Mouse (Mus musculus) kidney, adult 11 months (tissue): ENCODE results near the gene Chic1.

Source experiments
- DNase-seq: peaks from one replicate; pipeline ENCODE4 v3.0.0; 2022

Gene Chic1

DNA sequence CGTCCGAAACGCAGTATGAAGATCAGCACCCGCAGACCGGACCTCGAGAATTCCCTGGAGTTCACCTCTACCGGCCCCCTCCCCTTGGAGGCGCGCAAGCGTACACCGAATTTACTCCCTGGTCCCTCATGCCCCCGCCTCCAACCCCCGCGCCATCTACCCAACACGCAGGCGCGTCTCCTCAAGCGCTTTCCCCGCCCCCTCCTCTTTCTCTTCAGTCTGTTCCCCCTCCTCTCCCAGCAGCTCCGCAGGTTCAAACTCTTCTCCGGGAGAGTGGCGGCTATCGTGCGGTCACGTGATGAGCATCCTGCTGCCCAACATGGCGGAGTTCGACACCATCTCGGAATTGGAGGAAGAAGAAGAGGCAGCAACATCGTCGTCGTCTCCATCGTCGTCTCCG lies at the start of gene Chic1:
TSS of gene Chic1 (plus strand) at position 190 of the 400 bp plus-strand sequence.
- peak; percentile 67 for DNase-seq

DNA sequence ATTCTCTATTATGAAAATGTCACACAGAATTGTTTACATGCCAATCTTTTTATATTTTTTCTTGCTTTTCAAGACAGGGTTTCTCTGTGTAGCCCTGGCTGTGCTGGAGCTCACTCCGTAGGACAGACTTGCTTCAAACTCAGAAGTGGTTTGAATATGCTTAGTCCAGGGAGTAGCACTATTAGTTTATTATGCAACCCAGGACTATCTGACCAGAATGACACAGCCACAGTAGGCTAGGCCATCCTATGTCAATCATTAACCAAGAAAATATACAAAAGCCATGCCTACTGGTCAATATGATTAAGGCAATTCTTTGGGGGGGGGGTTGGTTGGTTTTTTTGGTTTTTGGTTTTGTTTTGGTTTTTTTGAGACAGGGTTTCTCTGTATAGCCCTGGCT lies 48.0 kb upstream of the Chic1 start:
- DNase-seq, result no peak

DNA sequence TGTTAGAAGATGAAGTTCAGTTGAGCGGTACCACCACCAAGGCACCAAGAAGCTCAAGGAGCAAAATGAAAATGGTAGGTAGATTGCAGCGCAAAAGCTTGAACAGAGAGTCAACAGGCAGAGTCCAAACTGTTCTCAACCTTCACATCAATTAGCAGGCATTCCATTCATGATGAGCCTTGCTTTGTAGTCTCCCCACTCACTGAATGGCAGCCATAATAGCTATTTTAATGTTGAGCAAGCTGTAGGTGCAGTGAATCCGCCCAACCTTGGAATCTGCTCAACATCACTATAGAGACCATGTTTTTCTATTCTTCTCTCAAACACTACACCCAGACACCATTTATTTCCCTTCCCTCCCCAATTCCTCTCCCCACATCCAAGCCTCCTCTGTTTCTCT lies 44.6 kb upstream of the Chic1 start:
- no peak for DNase-seq

- DNase-seq, result peak; percentile 43
Measured at GRCm38 (mm10) chrX:103314146-103314545, 42.1 kb upstream of the Chic1 start.

- no peak for DNase-seq
Measured at GRCm38 (mm10) chrX:103321146-103321545, 35.1 kb upstream of the Chic1 start, which contains the start of gene Cdx4. Cdx4 (plus strand) TSS chrX:103321398.

DNA sequence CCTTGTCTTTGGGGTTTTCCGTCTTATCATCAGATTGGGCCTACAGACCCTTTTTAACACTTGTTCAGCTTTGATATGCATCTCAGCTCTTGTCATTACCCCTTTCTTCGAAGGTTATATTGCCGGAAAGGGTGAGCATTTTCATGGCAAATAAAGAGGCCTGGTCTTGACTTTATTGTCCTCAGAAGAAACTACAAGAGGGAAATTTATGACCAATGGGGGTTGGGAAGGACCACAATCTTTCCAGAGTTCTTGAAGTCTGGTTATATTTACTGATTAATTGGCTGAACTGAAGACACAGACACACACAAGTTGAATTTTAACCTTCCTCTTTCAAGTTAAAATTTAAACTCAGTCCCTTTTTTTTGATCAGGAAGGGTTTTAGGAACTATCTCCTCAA lies 30.4 kb upstream of the Chic1 start:
- DNase-seq, result no peak

DNA sequence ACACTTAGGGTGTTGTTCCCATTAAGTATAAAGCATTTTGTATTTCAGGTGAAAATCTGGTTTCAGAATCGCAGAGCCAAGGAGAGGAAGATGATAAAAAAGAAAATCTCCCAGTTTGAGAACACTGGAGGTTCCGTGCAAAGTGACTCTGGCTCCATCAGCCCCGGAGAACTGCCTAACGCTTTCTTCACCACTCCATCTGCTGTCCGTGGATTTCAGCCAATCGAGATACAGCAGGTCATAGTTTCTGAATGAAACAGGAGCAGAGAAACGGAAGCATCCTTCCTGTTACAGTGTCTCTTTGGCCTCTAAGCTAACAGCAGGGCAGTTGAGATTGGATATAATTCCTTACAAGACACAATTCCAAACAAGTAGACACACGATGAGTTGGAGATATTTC lies 26.9 kb upstream of the Chic1 start:
- DNase-seq, result no peak

DNA sequence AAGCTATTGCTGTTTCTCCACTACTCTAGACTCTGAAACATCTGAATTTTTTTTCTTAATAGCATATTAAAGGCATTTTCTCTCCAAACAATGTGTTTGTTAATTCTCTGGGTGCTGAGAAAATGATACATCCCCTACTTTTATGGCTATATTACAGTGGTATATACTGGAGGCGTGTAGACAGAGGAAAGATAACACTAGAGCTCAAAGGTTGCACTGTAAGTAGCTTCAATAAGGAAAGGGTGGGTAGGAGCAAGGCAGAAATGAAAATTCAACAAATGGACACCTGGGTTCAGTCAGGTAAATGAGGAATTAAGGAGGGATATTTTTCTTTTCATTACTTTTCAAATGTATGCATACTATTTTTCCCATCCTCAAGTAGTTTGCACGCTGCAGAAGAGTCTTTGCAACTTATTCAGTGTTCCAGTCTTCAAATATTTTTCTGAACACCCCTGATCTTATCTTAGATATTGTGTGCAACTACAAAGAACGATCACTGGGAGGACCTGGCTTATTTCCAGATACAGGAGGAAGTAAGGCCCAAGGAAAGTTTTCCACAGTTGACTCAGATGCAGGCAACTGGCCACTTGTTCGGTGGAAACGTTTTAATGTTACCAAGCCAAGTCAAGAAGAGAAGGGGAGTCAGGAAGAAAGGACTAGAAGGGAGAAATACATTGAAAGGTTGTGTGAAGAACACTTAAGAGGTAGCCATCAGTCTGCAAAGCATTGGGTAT lies 25.0 kb upstream of the Chic1 start:
- DNase-seq, result no peak

DNA sequence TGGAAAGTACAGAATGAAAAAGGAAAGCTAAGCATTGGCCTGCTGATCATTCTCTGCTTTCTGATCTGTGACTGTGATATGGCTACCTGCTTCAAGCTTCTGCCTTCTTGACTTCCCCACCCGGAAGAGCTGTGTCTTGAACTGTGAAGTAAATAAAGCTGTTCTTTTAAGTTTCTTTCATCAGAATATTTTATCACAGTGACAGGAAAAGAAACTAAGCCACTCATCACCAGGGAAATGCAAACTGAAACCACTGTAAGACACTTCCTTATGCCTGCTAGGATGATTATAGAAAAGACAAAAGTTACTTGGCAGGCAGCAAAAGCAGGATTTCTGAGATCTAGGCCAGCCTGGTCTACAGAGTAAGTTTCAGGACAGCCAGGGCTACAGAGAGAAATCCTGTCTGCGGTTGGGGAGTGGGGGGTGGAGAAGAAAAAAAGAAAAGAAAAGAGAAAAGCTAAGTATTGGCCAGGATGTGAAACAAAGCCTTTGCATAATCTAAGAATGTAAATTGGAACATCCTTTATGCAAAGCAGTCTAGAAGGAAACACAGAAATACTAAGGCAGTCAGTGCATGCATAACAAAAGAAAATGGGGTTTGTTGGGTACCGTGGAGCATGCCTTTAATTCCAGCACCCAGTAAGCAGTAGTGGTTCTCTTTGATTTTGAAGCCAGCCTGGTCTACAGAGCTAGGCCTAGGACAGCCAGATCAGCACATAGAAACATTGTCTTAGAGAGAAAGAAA lies 14.7 kb upstream of the Chic1 start:
- DNase-seq, result no peak

- DNase-seq, result no peak
Measured at GRCm38 (mm10) chrX:103355784-103356183, 492 bp upstream of the Chic1 start.

- no peak for DNase-seq
Measured at GRCm38 (mm10) chrX:103356761-103357236, 523 bp downstream of the Chic1 start.

DNA sequence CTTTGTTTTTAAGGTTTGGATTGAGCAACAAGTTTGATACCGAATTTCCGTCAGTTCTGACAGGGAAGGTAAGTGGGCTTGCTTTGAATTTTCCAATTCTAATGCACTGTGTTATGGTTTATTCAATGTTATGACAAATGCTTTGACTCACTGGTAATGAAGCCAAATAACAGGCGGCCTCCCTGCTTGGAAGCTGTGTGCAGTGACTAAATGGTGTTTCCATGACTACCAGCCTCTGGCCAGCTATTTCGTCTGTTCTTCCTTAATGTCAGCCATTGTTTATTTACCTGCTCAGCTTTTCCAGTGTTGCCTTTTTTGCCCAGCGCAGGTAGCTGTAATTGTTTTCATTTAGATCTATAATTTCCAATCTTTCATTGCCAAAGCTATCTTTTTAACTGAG lies 9.9 kb downstream of the Chic1 start:
- no peak for DNase-seq

DNA sequence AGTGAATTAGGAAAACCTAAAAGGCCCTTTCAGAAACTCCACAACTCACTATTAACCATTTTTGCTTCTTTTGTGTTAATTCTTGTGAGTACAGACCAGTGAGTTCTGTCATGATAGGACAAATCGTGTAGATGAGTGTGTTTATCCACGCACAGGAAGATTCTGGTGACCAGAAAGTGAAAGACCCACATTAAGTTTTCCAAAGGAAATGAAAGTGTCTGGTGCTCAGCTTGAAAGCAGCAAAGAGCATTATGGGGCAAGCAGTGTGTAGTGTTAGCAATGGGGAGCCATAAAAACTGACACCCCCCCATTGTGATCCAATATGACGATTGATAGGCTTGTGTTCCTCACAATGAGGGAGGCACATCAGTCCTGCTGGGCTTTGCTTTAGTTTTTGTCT lies 12.4 kb downstream of the Chic1 start:
- DNase-seq, result no peak

DNA sequence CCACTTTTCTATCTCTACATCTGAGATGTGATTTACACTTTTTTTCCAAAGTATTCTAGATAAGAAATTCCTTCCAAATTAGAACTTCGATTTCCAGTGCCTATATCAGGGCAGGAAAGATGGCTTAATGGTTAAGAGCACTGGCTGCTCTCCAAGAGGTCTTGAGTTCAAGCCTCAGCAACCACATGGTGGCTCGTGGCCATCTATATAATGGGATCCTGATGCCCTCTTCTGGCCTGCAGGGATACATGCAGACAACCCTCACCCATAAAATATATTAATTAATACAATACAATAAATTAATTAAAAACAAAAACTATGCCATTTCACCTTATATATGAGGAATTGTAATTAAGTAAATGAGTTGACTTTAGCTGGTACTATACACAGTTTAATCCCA lies 14.9 kb downstream of the Chic1 start:
- peak; percentile 16 for DNase-seq

- no peak for DNase-seq
Measured at GRCm38 (mm10) chrX:103371627-103372026, 15.4 kb downstream of the Chic1 start.

- DNase-seq, result no peak
Measured at GRCm38 (mm10) chrX:103374250-103374649, 18.0 kb downstream of the Chic1 start.

- no peak for DNase-seq
Measured at GRCm38 (mm10) chrX:103384528-103384927, 28.3 kb downstream of the Chic1 start.

DNA sequence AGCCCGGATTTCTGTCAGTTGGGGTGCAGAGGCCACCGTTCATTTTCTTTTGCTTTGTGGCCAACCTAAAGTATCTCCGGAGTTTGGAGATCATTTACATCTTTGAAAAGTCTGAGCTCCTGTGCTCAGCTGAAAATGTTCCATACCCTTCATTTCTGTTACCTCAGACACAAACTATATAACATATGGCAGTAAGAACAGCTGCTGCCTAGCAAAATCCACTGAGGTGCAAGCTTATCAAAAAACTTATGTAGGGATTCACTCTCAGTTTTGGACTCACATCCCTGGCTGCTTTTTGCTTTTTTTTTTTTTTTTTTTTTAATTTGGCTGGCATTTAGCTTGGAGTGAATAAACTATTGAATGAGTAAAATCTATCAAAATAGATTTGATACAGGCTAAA lies 31.9 kb downstream of the Chic1 start:
- DNase-seq, result no peak

GRCm38 (mm10) chrX:103393841-103394240 lies 37.6 kb downstream of the Chic1 start:
- DNase-seq, result no peak

GRCm38 (mm10) chrX:103405021-103405420 lies 48.7 kb downstream of the Chic1 start:
- no peak for DNase-seq

GRCm38 (mm10) chrX:103414167-103414566 lies 57.9 kb downstream of the Chic1 start, which contains the start of gene Tsx:
Tsx (plus strand) TSS chrX:103414467.
- no peak for DNase-seq

- no peak for DNase-seq
Measured at GRCm38 (mm10) chrX:103421710-103422109, 65.4 kb downstream of the Chic1 start, which contains the start of gene Gm26992. Gm26992 (plus strand) TSS chrX:103422010.

DNA sequence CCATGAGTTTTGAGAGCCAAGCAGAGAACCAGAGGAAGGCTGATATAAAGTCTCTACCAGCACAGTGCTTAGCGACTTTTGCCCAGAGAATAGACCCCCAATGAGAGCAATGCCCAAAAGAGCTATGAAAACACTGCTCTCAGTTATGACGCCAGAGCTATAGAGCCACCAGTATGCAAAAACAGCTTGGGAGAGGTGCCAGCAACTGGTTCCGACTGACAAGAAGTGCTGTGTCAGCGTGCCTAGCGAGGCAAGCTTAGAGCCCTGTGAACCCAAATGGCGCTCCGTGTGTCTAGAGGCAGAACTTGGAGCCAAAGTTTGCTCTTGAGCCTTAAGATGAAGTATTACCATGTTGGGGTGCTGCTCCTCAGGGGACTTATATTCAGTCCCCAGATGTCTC lies 71.4 kb downstream of the Chic1 start:
- DNase-seq, result no peak

- no peak for DNase-seq
Measured at GRCm38 (mm10) chrX:103432293-103432692, 76.0 kb downstream of the Chic1 start.
